Mouse (Mus musculus) neural tube, embryonic 11.5 days (tissue): ENCODE measurements around the gene Rock2. TPM values are rescaled to one million over a fixed set of nuclear protein-coding genes. Genes with fewer than 3 reads are reported as not detected.

Source experiments
- ATAC-seq: fragments of 200-750 bp; cut with Nextera tagmentation; 2 replicates; pipeline ENCODE4 v1.8.0; 2017; ENCODE audit warnings: moderate number of reproducible peaks, mild to moderate bottlenecking, moderate TSS enrichment, moderate library complexity; ENCODE audit not compliant: insufficient read depth, low FRiP score, low TSS enrichment
- DNase-seq: peaks from one replicate; pipeline ENCODE4 v3.0.0-alpha.2; 2015; ENCODE audit warnings: low spot score
- H3K27ac ChIP-seq: fragments of 300-500 bp; sonication (generic); 2 replicates; pipeline ENCODE4 v1.5.1; 2014; ENCODE audit warnings: low read depth, mild to moderate bottlenecking, low read length
- H3K27me3 ChIP-seq: fragments of 300-500 bp; sonication (generic); 2 replicates; pipeline ENCODE4 v1.6.1; 2014; ENCODE audit warnings: mild to moderate bottlenecking, low read length, mixed read lengths; ENCODE audit not compliant: control insufficient read depth, insufficient read depth
- H3K36me3 ChIP-seq: fragments of 300-500 bp; sonication (generic); 2 replicates; pipeline ENCODE4 v1.6.1; 2014; ENCODE audit warnings: mild to moderate bottlenecking, low read length, moderate library complexity, mixed read lengths; ENCODE audit not compliant: control insufficient read depth, insufficient read depth
- H3K4me1 ChIP-seq: fragments of 300-500 bp; sonication (generic); 2 replicates; pipeline ENCODE4 v1.6.1; 2014; ENCODE audit warnings: low read length, mixed read lengths; ENCODE audit not compliant: control insufficient read depth, insufficient read depth
- H3K4me2 ChIP-seq: fragments of 300-500 bp; sonication (generic); 2 replicates; pipeline ENCODE4 v1.6.1; 2014; ENCODE audit warnings: low read depth, mild to moderate bottlenecking, moderate library complexity
- H3K4me3 ChIP-seq: fragments of 300-500 bp; sonication (generic); 2 replicates; pipeline ENCODE4 v1.5.1; 2014; ENCODE audit warnings: low read depth, low read length
- H3K9ac ChIP-seq: fragments of 300-500 bp; sonication (generic); 2 replicates; pipeline ENCODE4 v1.6.1; 2014; ENCODE audit warnings: mild to moderate bottlenecking, low read length
- H3K9me3 ChIP-seq: fragments of 300-500 bp; sonication (generic); 2 replicates; pipeline ENCODE4 v1.6.1; 2016; ENCODE audit warnings: low read length; ENCODE audit not compliant: control insufficient read depth
- WGBS: fragments of 180-500 bp; shearing (Covaris S2); extraction: QIAGEN DNeasy Blood & Tissue Kit; methylation state at CpG from one replicate; pipeline ENCODE4 v1.1.7; 2014; 5-methylcytosine and 5-hydroxymethylcytosine counted together
- polyA plus RNA-seq: library from polyadenylated mRNA; unstranded; fragments of >200 nt; fragmentation: Nextera tagmentation; extraction: Ambion mirVana; gene quantifications from 2 replicates; pipeline ENCODE4 v1.2.1, GENCODE M21; 2014

The Rock2 gene
- polyA plus RNA-seq, 1 experiment from 2014 or later = 14.8 TPM

DNA sequence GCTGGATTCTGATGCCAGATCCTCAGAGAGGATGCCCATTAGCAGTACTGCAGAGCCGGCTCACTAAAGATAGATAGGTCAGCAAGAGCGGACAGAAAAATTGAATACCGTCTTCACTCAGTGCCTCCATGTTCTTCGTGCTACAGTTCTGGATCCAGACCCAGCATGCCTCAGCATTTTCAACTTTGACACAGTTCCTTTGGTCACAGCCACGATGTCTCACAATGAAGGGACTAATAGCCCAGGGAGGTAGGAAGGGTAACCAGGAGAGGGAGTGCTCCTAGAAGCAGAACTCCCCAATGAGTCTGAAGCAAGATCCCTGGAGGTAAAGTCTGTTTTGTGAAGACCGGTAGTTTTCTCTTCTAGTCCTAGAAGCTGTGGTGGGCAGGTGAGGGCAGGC, 26.1 kb upstream of the Rock2 start:
- Histone ChIP-seq H3K9me3 (no peaks in the 10 kb centered on the region), H3K4me2 (no peak overlapping the region), H3K36me3 (no peaks in the 10 kb centered on the region), H3K27me3 (no peaks in the 10 kb centered on the region), H3K27ac (no peak overlapping the region), H3K4me1 (peaks cover 6% of the 10 kb centered on the region; the same call in 1 of the 2 replicates), H3K9ac (no peak overlapping the region), H3K4me3 (no peak overlapping the region)
- WGBS = 81% methylated on average over 6 of the region's 6 CpGs
- ATAC-seq (no peak), DNase-seq (no peak)

DNA sequence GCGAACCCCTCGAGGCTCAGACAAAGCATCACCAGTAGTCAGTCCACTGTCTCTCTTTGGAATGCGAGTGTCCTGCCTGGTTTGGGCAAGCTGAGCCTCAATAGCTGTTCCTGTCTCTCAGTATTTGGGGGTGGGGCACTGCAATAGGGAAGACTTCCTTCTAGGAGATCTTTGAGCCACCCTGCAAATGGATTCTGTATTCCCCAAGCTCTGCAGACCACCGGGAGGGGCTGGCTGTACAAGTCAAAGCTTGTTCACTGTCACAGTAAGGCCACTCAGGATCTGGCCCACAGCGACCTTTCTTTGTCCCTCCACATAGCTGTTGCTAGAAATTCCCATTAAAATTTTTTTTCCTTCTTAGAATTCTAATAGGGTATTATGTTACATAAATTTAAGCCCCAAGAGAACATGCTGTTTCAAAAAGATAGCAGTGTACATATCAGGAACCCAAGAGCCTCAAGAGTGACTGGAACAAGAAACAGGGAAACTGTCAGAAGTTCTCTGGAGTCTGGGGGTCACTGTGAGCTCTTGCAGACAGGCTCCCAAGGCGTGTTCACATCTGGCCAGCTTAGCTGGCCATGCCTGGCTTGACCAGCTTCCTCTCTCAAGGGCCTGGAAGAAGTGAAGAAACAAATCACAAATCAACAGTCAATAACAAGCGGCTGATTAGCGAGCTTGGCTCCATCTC, 25.5 kb upstream of the Rock2 start:
- Histone ChIP-seq H3K36me3 (no peaks in the 10 kb centered on the region), H3K4me1 (peaks cover 6% of the 10 kb centered on the region; the same call in 1 of the 2 replicates), H3K27me3 (no peaks in the 10 kb centered on the region), H3K27ac (no peak overlapping the region), H3K4me2 (no peak overlapping the region), H3K9me3 (no peaks in the 10 kb centered on the region), H3K9ac (no peak overlapping the region; the same call in 1 of the 2 replicates), H3K4me3 (no peak overlapping the region)
- 76% methylated on average over 8 of the region's 8 CpGs for WGBS
- ATAC-seq = no peak
- DNase-seq = no peak

DNA sequence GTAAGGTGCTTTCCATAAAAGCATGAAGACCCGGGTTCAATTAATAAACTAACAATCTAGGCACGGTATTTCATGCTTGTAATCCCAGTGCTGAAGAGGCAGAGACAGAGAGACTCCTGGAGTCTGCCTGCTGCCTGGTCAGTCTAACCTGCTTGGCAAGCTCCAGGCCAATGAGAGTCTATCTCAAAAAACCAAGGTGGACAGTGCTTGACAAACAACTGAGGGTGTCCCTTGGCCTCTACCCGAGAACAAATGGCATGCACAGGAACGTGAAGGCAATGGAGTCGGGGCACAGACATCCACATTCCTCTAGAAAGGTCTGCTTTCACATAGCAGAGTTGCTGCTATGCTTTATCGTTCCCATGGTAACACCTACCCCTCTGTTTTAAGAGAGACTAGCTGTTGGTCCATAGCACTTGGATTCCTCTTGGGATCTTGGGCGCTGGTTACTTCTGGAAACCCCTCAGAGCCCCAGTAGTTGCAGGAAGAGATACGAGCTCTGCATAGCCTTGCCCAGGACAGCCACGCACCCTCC, 24.8 kb upstream of the Rock2 start:
- WGBS = 63% methylated on average over 9 of the region's 9 CpGs
- H3K27ac ChIP-seq = 0 out of 2 replicates have a peak overlapping the region, but pooled peaks have one; percentile 27
- H3K4me2 ChIP-seq = no peak overlapping the region
- no peak for DNase-seq
- H3K4me3 ChIP-seq = no peak overlapping the region
- no peak overlapping the region for H3K9ac ChIP-seq
- peaks cover 6% of the 10 kb centered on the region; the same call in 1 of the 2 replicates for H3K4me1 ChIP-seq
- ATAC-seq = no peak
- H3K27me3 ChIP-seq = no peaks in the 10 kb centered on the region
- no peaks in the 10 kb centered on the region for H3K36me3 ChIP-seq
- H3K9me3 ChIP-seq = no peaks in the 10 kb centered on the region

DNA sequence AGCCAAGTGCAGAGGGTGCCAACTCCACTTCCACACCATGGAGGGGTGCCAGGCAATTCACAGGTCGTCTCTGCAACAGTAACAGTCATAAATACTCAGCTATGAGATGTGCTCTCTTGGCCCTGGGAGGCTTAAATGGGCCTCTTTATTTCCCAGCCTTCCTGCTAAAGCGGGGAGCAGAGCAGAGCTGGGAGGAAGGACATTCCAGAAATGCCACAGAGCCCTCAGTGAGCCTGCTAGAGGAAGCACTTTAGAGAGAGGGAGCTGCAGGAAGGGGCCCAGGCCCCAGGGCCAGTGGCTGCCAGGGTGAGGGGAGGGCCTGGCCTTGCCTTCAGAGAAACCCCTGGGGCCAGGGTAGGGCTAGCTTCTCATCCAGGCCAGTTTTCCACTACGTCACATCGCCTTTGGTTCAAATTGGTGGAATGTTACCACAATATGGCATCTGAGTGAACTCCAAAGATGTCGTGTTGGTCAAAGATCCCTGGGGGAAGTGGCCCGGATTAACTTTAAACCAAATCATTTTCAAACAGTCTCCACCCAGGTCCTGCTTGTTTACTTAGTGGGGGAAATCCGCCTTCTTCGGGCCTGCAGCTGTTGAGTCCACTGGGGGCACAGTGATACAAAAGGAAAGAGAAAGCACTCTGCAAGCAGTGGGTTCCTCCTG, 24.2 kb upstream of the Rock2 start:
- H3K36me3 ChIP-seq = no peaks in the 10 kb centered on the region
- no peaks in the 10 kb centered on the region for H3K27me3 ChIP-seq
- no peak overlapping the region for H3K9ac ChIP-seq
- WGBS = 45% methylated on average over 8 of the region's 8 CpGs
- H3K4me2 ChIP-seq = no peak overlapping the region
- H3K9me3 ChIP-seq = no peaks in the 10 kb centered on the region
- peaks cover 6% of the 10 kb centered on the region; the same call in 1 of the 2 replicates for H3K4me1 ChIP-seq
- 0 out of 2 replicates have a peak overlapping the region, but pooled peaks have one; percentile 27 for H3K27ac ChIP-seq
- ATAC-seq = no peak
- DNase-seq = no peak
- no peak overlapping the region for H3K4me3 ChIP-seq

DNA sequence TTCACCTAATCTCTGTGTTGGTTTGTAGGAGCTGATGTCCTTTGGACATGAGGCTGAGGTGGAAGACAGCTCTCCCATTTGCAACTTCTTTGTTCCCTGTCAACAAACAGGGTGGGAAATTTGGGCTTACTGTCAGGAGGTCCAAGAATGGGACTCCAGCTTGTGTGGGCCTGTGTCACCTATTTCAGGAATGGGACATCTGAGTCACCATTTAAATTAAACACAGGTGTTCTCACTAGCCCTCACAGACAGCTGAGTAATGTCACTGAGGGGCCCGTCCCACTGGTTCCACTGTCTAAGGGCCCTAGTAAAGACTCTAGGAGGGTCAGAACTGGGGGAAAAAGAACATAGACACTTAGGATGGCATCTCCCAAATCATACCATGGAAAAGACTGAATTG, 22.7 kb upstream of the Rock2 start:
- no peak overlapping the region for H3K4me3 ChIP-seq
- H3K36me3 ChIP-seq = no peaks in the 10 kb centered on the region
- H3K27ac ChIP-seq = no peak overlapping the region
- WGBS = 76% methylated on average over 1 of the region's 1 CpGs
- no peaks in the 10 kb centered on the region for H3K27me3 ChIP-seq
- H3K4me1 ChIP-seq = peaks cover 6% of the 10 kb centered on the region; the same call in 1 of the 2 replicates
- no peak overlapping the region for H3K9ac ChIP-seq
- H3K9me3 ChIP-seq = no peaks in the 10 kb centered on the region
- no peak for DNase-seq
- no peak overlapping the region for H3K4me2 ChIP-seq
- no peak for ATAC-seq

DNA sequence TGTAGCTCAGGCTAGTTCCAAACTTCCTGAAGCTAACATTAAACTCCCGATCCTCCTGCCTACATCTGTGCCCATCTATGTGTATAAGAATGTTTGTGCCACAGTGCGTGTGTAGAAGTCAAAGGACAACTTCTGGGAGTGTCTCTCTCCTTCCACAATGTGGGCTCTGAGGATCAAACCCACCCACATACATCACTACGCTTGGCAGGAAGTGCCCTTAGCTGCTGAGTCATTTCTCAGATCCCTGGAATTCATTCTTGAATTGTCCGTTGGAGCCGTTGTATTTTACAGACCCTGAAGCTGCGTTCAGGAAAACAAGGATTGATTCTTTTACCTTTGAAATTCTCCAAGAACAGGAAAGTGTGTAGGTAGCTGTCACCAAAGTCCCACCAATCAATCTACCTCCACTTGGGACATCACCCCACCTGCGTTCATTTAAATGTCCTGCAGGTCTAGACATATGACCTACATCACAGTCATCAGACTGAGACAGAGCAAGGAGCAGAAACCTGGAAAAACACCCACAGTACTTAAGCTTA, 21.7 kb upstream of the Rock2 start:
- Histone ChIP-seq H3K4me1 (peaks cover 6% of the 10 kb centered on the region; the same call in 1 of the 2 replicates), H3K9me3 (no peaks in the 10 kb centered on the region), H3K27me3 (no peaks in the 10 kb centered on the region), H3K4me3 (no peak overlapping the region), H3K9ac (no peak overlapping the region), H3K27ac (no peak overlapping the region), H3K36me3 (no peaks in the 10 kb centered on the region), H3K4me2 (no peak overlapping the region)
- WGBS = 77% methylated on average over 7 of the region's 7 CpGs
- DNase-seq (no peak), ATAC-seq (no peak)

DNA sequence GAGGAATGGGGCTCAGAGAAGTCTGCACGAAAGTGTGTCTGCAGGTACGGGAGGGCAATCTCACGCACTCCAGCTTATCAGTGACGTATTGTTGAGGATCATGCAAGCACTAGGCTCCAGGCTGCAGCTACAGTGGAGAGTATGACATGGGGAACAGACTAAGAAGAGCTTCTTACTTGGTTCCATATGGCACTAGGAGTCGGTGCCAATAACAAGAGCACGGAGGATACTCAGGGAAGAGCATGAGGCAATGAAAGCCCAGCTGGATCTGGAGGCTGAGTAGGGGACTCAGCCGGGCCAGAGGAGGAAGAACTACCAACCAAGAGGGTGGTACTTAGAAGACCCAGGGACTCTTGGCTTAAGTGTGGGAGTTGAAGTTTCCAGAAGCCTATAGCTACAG, 21.1 kb upstream of the Rock2 start:
- no peak for DNase-seq
- ATAC-seq = no peak
- Histone ChIP-seq H3K9me3 (no peaks in the 10 kb centered on the region), H3K4me2 (no peak overlapping the region), H3K9ac (no peak overlapping the region), H3K27me3 (no peaks in the 10 kb centered on the region), H3K4me1 (peaks cover 6% of the 10 kb centered on the region; the same call in 1 of the 2 replicates), H3K27ac (no peak overlapping the region), H3K4me3 (no peak overlapping the region), H3K36me3 (no peaks in the 10 kb centered on the region)
- 88% methylated on average over 7 of the region's 7 CpGs for WGBS

DNA sequence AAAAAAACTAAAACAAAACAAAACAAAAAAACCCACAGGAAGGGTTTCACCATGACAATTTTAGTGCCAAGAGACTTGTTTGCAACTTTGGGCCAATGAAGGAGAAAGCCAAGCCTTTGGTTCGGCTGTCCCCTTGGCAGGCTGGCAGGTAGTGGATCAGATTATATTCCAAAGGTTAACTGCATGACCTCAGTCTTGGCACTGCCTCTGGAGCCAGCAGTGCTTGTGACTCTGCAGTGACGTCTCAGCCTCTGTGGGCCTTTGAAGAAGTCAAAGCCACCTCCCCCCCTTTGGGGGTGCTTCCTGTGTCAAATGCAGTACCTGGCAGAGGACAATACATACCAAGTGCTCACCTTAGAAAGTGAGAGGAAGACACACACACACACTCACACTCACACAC, 20.6 kb upstream of the Rock2 start:
- Histone ChIP-seq H3K36me3 (no peaks in the 10 kb centered on the region), H3K27me3 (no peaks in the 10 kb centered on the region), H3K9me3 (no peaks in the 10 kb centered on the region), H3K4me3 (no peak overlapping the region), H3K4me1 (peaks cover 6% of the 10 kb centered on the region; the same call in 1 of the 2 replicates), H3K27ac (no peak overlapping the region), H3K9ac (no peak overlapping the region), H3K4me2 (no peak overlapping the region)
- WGBS = 54% methylated on average over 2 of the region's 2 CpGs
- ATAC-seq (no peak), DNase-seq (no peak)
